Mouse (Mus musculus): ENCODE measurements around the gene Flrt1.
"Not testable (repeated sequence)": the region's sequence is repeated elsewhere in the genome, so short reads cannot be mapped to it uniquely, and the experiment has no call there.

The Flrt1 gene

GRCm38 (mm10) chr19:7067344-7068050 is 38.0 kb downstream of the Flrt1 start:
- DNase-seq = no peak

GRCm38 (mm10) chr19:7066828-7067342 is 38.6 kb downstream of the Flrt1 start:
- DNase-seq = no peak

- DNase-seq = no peak
These were observed 39.3 kb downstream of the Flrt1 start for GRCm38 (mm10) chr19:7066034-7066827.

- peak; percentile 71 to 78 for DNase-seq
These were observed 41.0 kb downstream of the Flrt1 start for GRCm38 (mm10) chr19:7064571-7064970.

- no peak for DNase-seq
These were observed 42.6 kb downstream of the Flrt1 start for GRCm38 (mm10) chr19:7062916-7063315.

GRCm38 (mm10) chr19:7062110-7062509 is 43.4 kb downstream of the Flrt1 start:
- DNase-seq = no peak

- DNase-seq = no peak
These were observed 47.0 kb downstream of the Flrt1 start for GRCm38 (mm10) chr19:7058541-7058940.

GRCm38 (mm10) chr19:7057722-7058207 is 47.8 kb downstream of the Flrt1 start:
- DNase-seq = peak; percentile 92 to 93

- DNase-seq = peak; percentile 21
These were observed 48.3 kb downstream of the Flrt1 start for GRCm38 (mm10) chr19:7057126-7057721.

GRCm38 (mm10) chr19:7056248-7057087 is 49.1 kb downstream of the Flrt1 start, which contains the start of gene Macrod1:
TSS of gene Macrod1 (plus strand) at chr19:7056810.
- peak; percentile 87 to 90 for DNase-seq

GRCm38 (mm10) chr19:7055173-7055572 is 50.4 kb downstream of the Flrt1 start:
- DNase-seq = peak in 1 of 2 experiments; percentile 29

- peak in 1 of 2 experiments; percentile 26 for DNase-seq
These were observed 50.8 kb downstream of the Flrt1 start for GRCm38 (mm10) chr19:7054772-7055171.

- not testable (repeated sequence) for DNase-seq
These were observed 52.1 kb downstream of the Flrt1 start for GRCm38 (mm10) chr19:7053382-7053781.

GRCm38 (mm10) chr19:7044706-7045105 is 60.8 kb downstream of the Flrt1 start:
- no peak for DNase-seq

GRCm38 (mm10) chr19:7044279-7044678 is 61.2 kb downstream of the Flrt1 start:
- no peak for DNase-seq

Measured in lung, adult 18-20 months (tissue).